Mouse (Mus musculus) limb, embryonic 11.5 days (tissue): ENCODE data around the gene Smim5. TPM values are rescaled to one million over a fixed set of nuclear protein-coding genes. Genes with fewer than 3 reads are reported as not detected.

Source experiments
- ATAC-seq: fragments of 200-750 bp; cut with Nextera tagmentation; 2 replicates; pipeline ENCODE4 v1.8.0; 2017; ENCODE audit warnings: low read depth; ENCODE audit not compliant: insufficient number of reproducible peaks, low FRiP score, low TSS enrichment
- DNase-seq: peaks from one replicate; pipeline ENCODE4 v3.0.0-alpha.2; 2015; ENCODE audit warnings: low spot score
- H3K27ac ChIP-seq: fragments of 300-500 bp; sonication (generic); replicated peaks from 2 replicates; pipeline ENCODE4 v1.5.1; 2014; ENCODE audit warnings: low read depth, mild to moderate bottlenecking, low read length
- H3K27me3 ChIP-seq: fragments of 300-500 bp; sonication (generic); 2 replicates; pipeline ENCODE4 v1.6.1; 2014; ENCODE audit warnings: mild to moderate bottlenecking, low read length, mixed read lengths; ENCODE audit not compliant: control insufficient read depth, insufficient read depth
- H3K36me3 ChIP-seq: fragments of 300-500 bp; sonication (generic); 2 replicates; pipeline ENCODE4 v1.6.1; 2014; ENCODE audit warnings: mild to moderate bottlenecking, low read length, moderate library complexity, mixed read lengths; ENCODE audit not compliant: control insufficient read depth, insufficient read depth
- H3K4me1 ChIP-seq: fragments of 300-500 bp; sonication (generic); 2 replicates; pipeline ENCODE4 v1.6.1; 2014; ENCODE audit warnings: low read length, mixed read lengths; ENCODE audit not compliant: control insufficient read depth, insufficient read depth
- H3K4me2 ChIP-seq: fragments of 300-500 bp; sonication (generic); 2 replicates; pipeline ENCODE4 v1.6.1; 2014; ENCODE audit warnings: low read depth, mild to moderate bottlenecking, moderate library complexity; ENCODE audit not compliant: severe bottlenecking
- H3K4me3 ChIP-seq: fragments of 300-500 bp; sonication (generic); 2 replicates; pipeline ENCODE4 v1.5.1; 2014; ENCODE audit warnings: low read depth, low read length
- H3K9ac ChIP-seq: fragments of 300-500 bp; sonication (generic); 2 replicates; pipeline ENCODE4 v1.6.1; 2014; ENCODE audit warnings: mild to moderate bottlenecking, low read length
- H3K9me3 ChIP-seq: fragments of 300-500 bp; sonication (generic); 2 replicates; pipeline ENCODE4 v1.6.1; 2016; ENCODE audit warnings: low read length; ENCODE audit not compliant: control insufficient read depth
- WGBS: fragments of 180-500 bp; shearing (Covaris S2); extraction: QIAGEN DNeasy Blood & Tissue Kit; methylation state at CpG from one replicate; pipeline ENCODE4 v1.1.7; 2014; 5-methylcytosine and 5-hydroxymethylcytosine counted together
- polyA plus RNA-seq: library from polyadenylated mRNA; unstranded; fragments of >200 nt; fragmentation: Nextera tagmentation; extraction: Ambion mirVana; gene quantifications from 2 replicates; pipeline ENCODE4 v1.2.1, GENCODE M21; 2014

Gene Smim5
- polyA plus RNA-seq, 1 experiment from 2014 or later, result 1.3 TPM

DNA sequence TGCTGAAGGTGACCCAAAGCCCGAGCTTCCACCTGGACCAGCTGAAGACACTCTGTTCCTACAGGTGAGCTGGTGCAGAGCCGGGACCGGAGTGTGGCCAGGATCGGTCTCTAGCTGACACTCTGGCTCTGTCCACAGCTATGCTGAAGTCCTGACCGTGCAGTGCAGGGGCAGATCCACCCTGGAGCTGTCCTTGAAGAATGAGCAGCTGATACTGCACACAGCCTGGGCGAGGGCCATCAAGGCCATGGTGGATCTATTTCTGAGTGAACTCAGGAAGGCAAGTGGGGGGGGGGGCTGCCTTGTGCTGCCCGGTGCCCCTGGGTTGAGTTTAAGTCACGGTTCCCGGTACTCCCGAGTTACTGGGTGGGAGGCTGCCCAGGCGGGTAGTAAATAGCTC, 13.3 kb upstream of the Smim5 start:
- ATAC-seq, result 0 out of 2 replicates have a peak, but pooled peaks have one; percentile 18
- H3K27me3 ChIP-seq, result peaks cover 10% of the 10 kb centered on the region
- no peaks in the 10 kb centered on the region for H3K9me3 ChIP-seq
- H3K27ac ChIP-seq, result no peak overlapping the region
- 0 out of 2 replicates have a peak, but pooled peaks cover 1% of the 10 kb centered on the region for H3K4me1 ChIP-seq
- no peak overlapping the region for H3K4me3 ChIP-seq
- no peak for DNase-seq
- WGBS, result 89% methylated on average over 11 of the region's 11 CpGs
- no peaks in the 10 kb centered on the region for H3K36me3 ChIP-seq
- H3K4me2 ChIP-seq, result no peak overlapping the region
- H3K9ac ChIP-seq, result no peak overlapping the region

DNA sequence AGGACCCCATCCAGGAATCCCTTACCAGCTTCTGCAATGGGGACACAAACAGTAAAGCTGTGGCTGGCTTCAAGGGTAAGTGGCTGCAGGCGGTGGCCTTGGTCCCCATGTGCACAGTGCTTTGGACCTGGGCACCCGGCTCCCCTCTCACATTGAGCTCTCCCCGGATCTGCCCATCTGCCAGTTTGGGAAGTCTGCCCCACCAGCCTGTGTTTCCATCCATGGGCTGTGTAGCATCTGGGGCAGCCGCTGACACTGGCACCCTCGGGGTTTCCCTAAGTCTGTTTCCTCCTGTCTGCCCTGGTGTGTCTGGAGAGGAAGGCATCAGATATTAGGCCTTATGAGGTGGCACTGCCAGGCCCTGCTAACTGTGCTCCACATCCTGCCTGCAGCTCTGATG, 11.7 kb upstream of the Smim5 start:
- Histone ChIP-seq H3K4me2 (no peak overlapping the region), H3K9ac (no peak overlapping the region), H3K4me3 (no peak overlapping the region), H3K4me1 (0 out of 2 replicates have a peak, but pooled peaks cover 2% of the 10 kb centered on the region), H3K27me3 (peaks cover 1% of the 10 kb centered on the region), H3K27ac (no peak overlapping the region), H3K9me3 (no peaks in the 10 kb centered on the region), H3K36me3 (no peaks in the 10 kb centered on the region; the same call in 1 of the 2 replicates)
- WGBS, result 82% methylated on average over 5 of the region's 5 CpGs
- ATAC-seq (no peak), DNase-seq (no peak)

DNA sequence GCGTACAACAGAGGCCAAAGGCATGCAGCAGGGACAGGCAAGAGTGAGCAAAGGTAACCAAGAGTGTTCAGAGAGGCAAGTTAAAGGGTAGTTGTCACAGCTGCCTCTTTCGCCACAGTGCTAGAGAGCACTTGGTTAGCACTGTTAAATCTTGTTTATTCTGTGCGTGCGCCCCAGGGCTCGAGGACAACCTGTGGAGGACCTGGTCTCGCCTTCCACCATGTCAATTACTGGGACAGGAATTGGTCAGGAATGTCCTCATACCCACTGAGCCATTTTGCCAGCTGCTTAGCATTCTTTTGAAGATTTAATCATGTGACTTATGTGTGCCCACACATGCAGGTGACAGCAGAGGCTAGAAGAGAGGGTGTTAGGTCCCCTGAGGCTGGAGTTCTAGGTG, 10.6 kb upstream of the Smim5 start:
- WGBS, result 81% methylated on average over 6 of the region's 6 CpGs
- H3K36me3 ChIP-seq, result no peaks in the 10 kb centered on the region; the same call in 1 of the 2 replicates
- DNase-seq (no peak), ATAC-seq (no peak)
- H3K4me3 ChIP-seq, result no peak overlapping the region
- no peaks in the 10 kb centered on the region for H3K9me3 ChIP-seq
- H3K27ac ChIP-seq, result no peak overlapping the region
- H3K4me2 ChIP-seq, result no peak overlapping the region
- no peaks in the 10 kb centered on the region for H3K27me3 ChIP-seq
- no peak overlapping the region for H3K9ac ChIP-seq
- H3K4me1 ChIP-seq, result 0 out of 2 replicates have a peak, but pooled peaks cover 2% of the 10 kb centered on the region

DNA sequence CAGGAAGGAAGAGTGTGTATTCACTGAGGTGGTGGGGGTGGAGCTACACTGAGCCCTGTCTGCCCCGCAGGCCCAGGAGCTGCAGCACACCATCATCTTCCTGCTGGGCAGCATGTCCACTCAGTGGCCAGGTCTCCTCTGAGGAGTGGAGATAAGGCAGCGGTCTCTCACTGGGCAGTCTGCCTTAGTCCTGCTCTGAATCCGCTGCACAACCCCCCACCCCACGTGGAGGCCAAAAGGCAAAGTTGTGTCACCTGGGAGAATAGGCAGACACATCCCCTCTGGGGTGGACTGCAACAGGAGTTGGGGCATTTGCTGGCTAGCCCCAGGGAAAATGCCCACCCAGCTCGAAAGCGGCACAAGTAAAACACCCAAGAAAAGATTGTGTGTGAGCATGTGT, 7.6 kb upstream of the Smim5 start:
- Histone ChIP-seq H3K36me3 (peaks cover 4% of the 10 kb centered on the region; the same call in 1 of the 2 replicates), H3K4me2 (no peak overlapping the region), H3K27ac (no peak overlapping the region), H3K4me1 (0 out of 2 replicates have a peak, but pooled peaks cover 2% of the 10 kb centered on the region), H3K9me3 (no peaks in the 10 kb centered on the region), H3K4me3 (no peak overlapping the region), H3K9ac (no peak overlapping the region), H3K27me3 (no peaks in the 10 kb centered on the region)
- ATAC-seq (no peak), DNase-seq (no peak)
- WGBS, result 75% methylated on average over 6 of the region's 6 CpGs

DNA sequence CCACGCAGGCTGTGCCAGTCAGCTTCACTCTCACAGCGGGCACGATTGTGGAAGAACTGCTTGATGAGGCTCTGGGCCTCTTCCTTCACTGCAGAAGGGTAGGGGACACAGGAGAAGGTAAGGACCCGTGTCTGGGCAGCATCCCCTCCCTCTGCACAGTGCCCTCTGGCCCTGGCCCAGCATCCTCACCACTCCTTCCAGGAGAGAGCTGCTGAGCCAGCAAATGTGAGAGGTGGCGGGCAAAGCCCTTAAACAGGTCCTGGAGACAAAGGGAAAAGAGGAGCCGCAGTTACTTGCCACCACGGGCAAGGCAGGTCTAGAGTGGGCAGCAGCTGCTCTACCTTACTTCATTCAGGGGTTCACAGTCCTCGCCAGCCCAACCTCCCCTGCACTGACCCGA, 6.7 kb upstream of the Smim5 start:
- no peak overlapping the region for H3K4me3 ChIP-seq
- no peak for ATAC-seq
- no peak overlapping the region for H3K9ac ChIP-seq
- H3K4me2 ChIP-seq, result no peak overlapping the region
- 0 out of 2 replicates have a peak, but pooled peaks cover 2% of the 10 kb centered on the region for H3K4me1 ChIP-seq
- no peak overlapping the region for H3K27ac ChIP-seq
- 90% methylated on average over 9 of the region's 9 CpGs for WGBS
- DNase-seq, result no peak
- H3K36me3 ChIP-seq, result peaks cover 4% of the 10 kb centered on the region; the same call in 1 of the 2 replicates
- H3K27me3 ChIP-seq, result no peaks in the 10 kb centered on the region
- H3K9me3 ChIP-seq, result no peaks in the 10 kb centered on the region

DNA sequence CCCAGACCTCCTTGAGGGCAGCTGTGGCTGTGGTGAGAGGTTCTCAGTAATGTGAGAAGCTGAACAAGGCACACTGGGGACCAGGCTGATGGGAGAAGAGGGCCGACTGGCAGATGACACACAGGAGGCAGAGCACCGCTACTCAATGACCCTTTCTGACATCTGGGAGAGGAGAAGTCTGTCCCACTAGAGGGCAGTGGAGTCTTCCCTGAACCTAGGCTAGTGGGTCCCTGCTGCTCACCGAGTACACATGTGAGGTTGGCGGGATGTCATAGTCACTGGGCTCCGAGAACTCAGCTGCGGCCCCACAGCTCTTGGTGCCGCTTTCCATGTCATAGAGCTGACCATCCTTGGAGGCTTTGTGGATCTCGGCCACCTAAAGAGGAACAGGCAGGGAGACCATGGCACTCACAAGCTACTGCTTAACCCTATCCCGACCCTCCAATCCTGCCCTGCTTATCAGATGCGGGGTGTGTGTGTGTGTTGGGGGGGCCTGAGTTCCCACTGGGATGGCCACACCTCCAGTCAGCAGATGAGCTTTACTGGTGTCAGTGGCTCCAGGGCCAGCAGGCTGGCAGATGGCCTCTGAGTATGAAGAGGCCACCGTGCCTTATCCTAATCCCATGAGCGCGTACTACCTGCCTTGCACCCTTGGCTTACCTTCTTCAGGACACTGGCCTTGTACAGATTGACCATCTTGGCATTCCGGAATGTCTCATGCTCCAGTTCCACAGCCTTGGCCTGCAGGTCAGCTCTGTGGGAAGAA, 4.8 kb upstream of the Smim5 start:
- Histone ChIP-seq H3K4me1 (peaks cover 8% of the 10 kb centered on the region), H3K27ac (0 out of 2 replicates have a peak overlapping the region, but pooled peaks have one; percentile 30), H3K4me2 (no peak overlapping the region), H3K4me3 (no peak overlapping the region), H3K36me3 (peaks cover 4% of the 10 kb centered on the region; the same call in 1 of the 2 replicates), H3K9me3 (no peaks in the 10 kb centered on the region), H3K27me3 (no peaks in the 10 kb centered on the region), H3K9ac (no peak overlapping the region)
- WGBS, result 77% methylated on average over 14 of the region's 14 CpGs
- DNase-seq (no peak), ATAC-seq (no peak)

DNA sequence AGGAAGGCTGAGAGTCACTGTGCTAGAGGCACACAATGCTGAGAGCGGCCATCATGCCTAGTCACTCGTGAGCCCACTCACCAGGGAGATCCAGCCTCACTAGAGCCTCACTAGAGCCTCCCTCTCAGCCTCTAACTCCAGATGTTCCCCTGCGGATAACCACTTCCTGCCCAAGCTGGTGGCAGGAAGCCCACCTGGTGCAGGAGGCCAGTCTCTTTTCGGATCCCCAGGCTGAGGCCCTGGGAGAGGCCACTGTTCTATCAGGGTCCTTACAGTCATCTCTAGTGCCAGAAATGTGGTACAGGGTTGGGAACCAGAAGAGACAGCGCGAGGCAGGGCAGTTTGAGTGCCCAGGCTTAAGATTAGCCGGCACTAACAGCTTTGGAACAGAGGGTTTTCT, 1.3 kb upstream of the Smim5 start:
- no peak overlapping the region for H3K27ac ChIP-seq
- DNase-seq, result no peak
- ATAC-seq, result no peak
- WGBS, result 79% methylated on average over 7 of the region's 7 CpGs
- no peak overlapping the region for H3K9ac ChIP-seq
- H3K27me3 ChIP-seq, result no peaks in the 10 kb centered on the region
- H3K4me1 ChIP-seq, result peaks cover 9% of the 10 kb centered on the region
- H3K9me3 ChIP-seq, result no peaks in the 10 kb centered on the region
- H3K4me2 ChIP-seq, result no peak overlapping the region
- peaks cover 4% of the 10 kb centered on the region; the same call in 1 of the 2 replicates for H3K36me3 ChIP-seq
- H3K4me3 ChIP-seq, result no peak overlapping the region

DNA sequence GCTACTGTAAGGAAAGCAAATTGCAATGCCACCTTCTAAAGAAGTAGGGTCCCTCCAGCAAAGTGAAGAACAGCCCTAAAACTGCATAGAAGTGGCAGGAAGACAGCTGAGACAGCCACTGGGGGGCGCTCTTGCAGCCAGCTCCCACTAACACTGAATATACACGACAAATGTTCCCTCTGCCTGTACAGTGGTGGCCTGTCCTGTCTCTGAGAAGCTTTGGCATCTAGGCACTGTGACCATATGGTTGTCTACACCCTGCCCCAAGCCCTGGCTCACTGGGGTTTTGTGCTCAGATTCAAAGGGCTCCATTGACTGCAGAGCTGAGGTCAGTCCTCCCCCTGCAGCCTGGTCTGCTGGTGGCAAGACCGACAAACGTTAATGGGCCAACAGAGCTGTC, 880 bp upstream of the Smim5 start:
- DNase-seq, result peak; percentile 51
- 20% methylated on average over 4 of the region's 4 CpGs for WGBS
- no peak overlapping the region for H3K9ac ChIP-seq

More for the DNA sequence above, 880 bp upstream of the Smim5 start:
- H3K27me3 ChIP-seq, result no peaks in the 10 kb centered on the region
- H3K36me3 ChIP-seq, result peaks cover 4% of the 10 kb centered on the region; the same call in 1 of the 2 replicates
- no peak overlapping the region for H3K27ac ChIP-seq
- H3K4me3 ChIP-seq, result no peak overlapping the region
- ATAC-seq, result no peak
- peaks cover 9% of the 10 kb centered on the region for H3K4me1 ChIP-seq
- no peak overlapping the region for H3K4me2 ChIP-seq
- no peaks in the 10 kb centered on the region for H3K9me3 ChIP-seq
